Mouse (Mus musculus) cerebellum, postnatal 10 days (tissue): ENCODE measurements around the gene Kcnq4.
A peak's percentile ranks its signal among the peaks of the same experiment; 100 is the strongest.

Source experiments
- DNase-seq, 2 experiments: peaks; one replicate each; pipeline ENCODE4 v3.0.0; 2021; ENCODE audit warnings: mixed read lengths in 2 of 2

Gene Kcnq4

GRCm38 (mm10) chr4:120721574-120721973, 26.8 kb downstream of the Kcnq4 start:
- DNase-seq = peak in 1 of 2 experiments; percentile 52

DNA sequence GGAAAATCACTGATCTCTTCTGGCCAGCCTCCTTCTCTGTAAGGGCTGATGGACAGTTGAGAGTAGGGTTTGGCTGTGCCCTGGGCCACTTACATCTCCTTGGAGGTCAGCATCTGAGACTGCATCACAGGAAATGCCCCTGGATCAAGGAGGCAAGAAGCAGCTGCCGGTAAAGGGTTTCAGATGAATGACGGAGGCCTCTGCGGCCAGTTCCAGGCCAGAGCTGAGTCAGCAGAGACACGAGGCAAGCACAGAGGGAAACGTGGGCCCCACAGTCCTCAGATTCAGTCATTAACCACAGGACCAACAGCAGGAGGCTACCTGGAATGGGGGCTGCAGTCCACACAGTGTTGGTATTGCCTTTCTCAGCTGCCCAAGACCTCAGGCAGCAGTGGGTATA, 29.3 kb downstream of the Kcnq4 start:
- no peak for DNase-seq

GRCm38 (mm10) chr4:120717591-120717990, 30.8 kb downstream of the Kcnq4 start:
- no peak for DNase-seq

- no peak for DNase-seq
Observed at GRCm38 (mm10) chr4:120716765-120717164, 31.6 kb downstream of the Kcnq4 start.

DNA sequence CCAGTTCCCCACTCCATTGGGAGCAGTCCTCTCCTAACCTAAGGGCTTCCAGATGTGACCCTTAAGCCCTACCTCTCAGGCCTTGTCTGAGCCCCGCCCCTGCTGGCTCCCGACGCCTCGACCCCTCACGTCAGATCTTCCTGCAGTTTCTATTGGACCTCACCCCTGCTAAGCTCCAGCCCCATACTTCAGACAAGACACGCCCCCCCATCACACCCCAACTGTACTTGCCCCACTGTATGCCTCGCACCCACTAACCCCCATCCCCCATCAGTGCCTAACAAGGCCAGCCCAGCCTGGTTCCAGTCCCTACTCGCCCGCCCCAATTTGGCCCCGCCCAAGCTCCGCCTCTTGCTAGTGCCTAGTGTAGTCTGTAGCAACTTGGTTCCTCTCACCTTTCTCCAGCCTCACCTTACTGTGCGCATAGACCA, 32.3 kb downstream of the Kcnq4 start:
- peak; percentile 63 to 66 for DNase-seq

- peak; percentile 77 to 80 for DNase-seq
Observed at GRCm38 (mm10) chr4:120713856-120714497, 34.4 kb downstream of the Kcnq4 start.

DNA sequence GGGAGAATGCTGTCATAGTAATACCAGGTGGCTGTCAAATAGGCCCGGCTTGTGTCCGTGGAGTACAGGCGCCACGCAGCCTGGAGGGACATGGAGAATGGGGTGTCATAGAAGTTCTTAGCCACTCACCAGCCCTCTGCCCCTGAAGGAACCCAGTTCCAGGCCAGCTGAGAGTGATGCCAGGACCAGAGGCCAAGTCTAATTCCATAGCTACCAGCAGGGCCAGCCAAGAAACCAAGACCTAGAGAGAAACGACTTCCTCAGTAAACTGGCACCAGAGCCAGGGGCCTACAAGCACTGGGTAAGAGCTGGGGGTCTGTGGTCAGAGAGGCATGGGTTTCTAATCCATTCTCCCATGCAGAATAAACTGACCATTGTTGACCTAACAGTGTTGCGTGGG, 35.4 kb downstream of the Kcnq4 start:
- DNase-seq = peak; percentile 62 to 63

DNA sequence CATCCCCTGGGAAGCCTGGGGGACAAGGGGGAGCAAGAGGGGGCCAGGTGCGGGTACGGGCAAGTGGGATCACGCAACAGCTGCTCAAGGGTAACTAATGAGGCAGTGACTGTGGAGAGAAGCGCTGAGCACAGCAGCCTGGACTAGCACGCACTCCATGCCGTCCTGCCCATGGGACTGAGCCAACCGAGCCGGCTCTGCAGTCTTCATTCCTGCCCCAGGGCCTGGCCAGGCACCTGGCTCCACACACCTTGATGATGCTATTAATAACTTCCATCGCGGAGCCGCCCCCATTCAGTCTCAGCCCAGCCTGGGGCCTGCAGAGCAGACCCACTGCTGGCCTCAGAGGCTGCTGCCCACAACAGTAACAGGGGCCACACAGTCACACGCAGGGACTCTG, 36.2 kb downstream of the Kcnq4 start:
- no peak for DNase-seq

DNA sequence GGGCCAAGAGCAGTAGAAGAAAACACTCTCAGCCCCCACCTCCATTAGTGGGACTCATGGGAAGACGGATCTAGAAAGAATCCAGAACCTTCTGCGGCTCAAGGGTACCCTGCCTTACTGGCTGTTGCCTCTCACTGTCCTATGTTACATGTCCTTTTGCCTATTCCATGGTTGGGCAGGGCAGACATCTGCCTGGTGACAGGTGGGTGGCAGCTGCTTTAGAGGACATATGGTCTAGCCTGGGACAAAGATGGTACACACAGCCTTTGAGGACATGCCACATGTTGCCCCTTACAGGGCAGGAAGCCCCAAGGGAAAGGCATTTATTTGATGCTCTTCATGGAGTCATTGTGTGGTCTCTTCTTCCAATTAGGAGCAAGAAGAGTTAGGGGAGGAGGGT, 45.9 kb downstream of the Kcnq4 start:
- no peak for DNase-seq

DNA sequence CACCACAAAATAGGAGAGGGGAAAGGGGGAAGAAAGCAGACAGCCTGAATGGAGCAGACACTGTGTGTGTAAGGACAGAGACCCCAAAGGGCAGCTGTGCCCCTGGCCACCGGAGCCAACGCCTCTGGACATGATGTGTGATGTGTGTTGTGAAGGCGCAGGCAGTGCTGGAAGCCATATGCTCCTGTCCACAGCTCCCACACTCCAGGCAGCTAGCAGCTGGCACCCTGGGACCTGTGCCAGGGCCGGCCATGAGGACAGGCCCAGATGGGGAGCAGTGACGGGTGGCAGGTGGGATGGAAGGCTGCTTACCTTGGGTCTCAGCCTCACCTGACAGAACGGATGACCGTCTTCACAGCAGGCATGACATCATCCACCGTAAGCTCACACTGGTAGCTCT, 46.4 kb downstream of the Kcnq4 start:
- peak; percentile 88 to 89 for DNase-seq

DNA sequence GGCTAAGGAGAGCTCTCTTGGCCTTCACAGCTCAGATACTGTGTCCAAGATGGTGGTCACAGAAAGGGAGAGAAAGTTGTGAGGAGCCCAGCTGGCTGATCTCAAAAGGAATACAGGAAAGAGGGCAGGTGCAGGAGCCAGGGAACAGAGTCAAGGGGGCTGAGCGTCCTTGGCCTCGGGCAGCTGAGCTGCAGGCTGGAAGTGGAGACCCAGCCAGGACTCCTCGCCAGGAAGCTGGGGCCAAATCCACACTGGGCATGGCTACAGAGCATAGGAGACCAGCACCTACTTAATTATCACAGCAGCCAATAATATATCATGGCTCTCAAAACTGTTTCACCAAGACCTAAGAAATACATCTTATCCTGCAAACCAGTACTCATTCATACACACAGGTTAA, 47.2 kb downstream of the Kcnq4 start:
- peak; percentile 70 to 83 for DNase-seq

GRCm38 (mm10) chr4:120697799-120698484, 50.5 kb downstream of the Kcnq4 start:
- no peak for DNase-seq

GRCm38 (mm10) chr4:120697353-120697752, 51.1 kb downstream of the Kcnq4 start:
- DNase-seq = no peak

DNA sequence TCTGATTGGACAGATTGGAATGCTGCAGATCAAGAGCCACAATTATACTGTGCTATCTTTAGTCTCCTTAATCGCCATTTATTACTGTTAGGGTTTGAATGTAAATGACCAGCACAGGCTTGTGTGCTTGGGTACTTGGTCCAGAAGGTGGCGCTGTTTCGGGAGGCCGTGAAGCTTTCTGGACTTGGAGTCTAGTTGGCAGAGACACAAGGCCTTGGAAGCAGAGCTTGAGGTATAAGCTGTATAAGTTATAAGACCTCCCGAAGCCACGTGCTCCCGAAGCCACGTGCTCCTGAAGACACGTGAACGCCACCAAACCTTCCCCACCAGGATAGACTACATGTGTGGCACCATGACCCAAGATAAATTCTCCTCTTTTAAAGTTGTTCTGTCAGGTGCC, 55.7 kb downstream of the Kcnq4 start:
- peak; percentile 83 to 88 for DNase-seq

DNA sequence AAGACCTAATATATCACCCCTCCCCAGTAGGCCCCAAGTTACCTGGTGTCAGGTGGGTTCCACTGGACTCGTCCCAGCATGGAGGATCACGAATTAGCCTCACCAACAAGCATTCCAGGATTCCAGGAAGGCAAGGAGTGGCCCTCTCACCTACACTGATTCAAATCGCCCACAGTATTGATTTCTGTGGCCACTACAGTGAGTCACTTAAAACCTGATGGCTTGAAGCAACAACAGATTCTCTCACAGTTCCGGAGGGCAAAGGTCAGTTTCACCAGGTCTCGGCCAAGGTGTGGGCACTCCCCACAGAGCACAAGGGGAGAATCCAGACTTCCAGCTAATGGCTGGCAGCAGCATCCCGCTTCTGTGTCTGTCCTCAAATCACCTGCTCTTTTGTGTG, 59.1 kb downstream of the Kcnq4 start:
- no peak for DNase-seq

DNA sequence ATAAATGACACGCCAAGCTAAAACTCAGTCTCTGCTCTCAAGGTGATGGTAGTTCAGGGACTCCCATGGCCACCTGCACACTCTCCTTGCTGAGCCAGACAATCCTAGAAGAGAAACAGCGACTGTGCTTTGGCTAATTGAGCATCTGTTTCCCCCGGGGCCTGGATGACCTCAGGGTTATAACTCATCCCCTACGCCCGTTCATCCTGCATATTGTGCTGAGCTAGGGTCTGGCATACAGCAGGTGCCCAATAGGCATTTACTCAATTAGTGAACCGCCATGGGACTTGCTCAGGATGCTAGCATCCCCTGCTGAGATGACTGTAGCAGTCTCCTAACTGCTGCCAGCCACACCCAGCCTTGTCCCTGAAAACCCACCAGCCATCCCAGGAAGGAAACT, 61.1 kb downstream of the Kcnq4 start:
- no peak for DNase-seq

DNA sequence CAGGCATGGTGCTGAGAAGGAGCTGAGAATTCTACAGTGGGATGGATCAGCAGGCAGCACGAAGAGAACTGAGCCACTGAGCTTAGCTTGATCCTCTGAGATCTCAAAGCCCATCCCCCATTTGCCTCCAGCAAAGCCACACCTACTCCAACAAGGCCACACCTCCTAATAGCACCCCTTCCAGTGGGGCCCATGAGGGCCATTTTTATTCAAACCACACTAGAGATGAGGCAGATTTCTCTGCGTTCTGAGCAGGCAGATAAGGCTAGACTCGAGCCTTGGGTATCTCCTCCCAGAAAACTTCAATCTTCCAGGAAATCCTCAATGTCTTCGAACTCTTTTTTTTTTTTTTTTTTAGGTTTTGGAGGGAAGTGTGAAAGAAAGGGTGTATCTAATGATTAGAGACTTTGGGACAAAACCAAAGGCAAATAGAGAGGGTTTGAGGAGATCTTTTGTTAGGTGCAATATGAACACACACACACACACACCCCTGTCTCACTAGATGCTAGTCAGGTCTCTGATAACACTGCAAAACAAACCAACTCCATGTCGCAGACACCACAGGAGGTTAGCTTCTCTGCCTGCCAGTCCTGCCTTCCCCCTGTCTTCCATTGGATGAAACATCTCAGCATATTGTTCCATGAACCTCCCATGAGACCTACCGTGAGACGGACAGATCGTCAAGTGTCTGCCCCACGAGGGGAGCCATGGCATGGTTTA, 65.0 kb downstream of the Kcnq4 start:
- no peak for DNase-seq

DNA sequence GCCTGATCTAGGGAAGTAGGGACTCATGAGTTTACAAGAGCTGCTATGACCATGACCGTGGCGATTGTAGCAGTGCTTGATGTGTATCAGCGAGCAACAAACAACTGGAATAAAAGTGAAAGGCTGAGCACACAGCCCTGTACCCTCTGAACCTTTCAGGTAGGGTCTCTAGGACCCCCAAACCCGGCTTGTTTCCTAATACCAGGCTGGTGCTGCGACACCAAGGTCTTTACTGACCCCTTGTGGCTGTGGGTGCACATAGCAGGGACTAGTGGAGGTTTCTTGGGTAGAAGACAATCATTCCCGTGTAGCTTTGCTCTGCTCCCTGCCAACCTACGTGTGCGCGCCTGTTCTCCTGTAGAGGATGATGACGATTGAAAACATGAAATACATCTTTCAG, 66.2 kb downstream of the Kcnq4 start:
- peak; percentile 78 to 83 for DNase-seq

GRCm38 (mm10) chr4:120680953-120681352, 67.5 kb downstream of the Kcnq4 start:
- peak; percentile 78 to 84 for DNase-seq

- no peak for DNase-seq
Observed at GRCm38 (mm10) chr4:120675640-120676039, 72.8 kb downstream of the Kcnq4 start.

DNA sequence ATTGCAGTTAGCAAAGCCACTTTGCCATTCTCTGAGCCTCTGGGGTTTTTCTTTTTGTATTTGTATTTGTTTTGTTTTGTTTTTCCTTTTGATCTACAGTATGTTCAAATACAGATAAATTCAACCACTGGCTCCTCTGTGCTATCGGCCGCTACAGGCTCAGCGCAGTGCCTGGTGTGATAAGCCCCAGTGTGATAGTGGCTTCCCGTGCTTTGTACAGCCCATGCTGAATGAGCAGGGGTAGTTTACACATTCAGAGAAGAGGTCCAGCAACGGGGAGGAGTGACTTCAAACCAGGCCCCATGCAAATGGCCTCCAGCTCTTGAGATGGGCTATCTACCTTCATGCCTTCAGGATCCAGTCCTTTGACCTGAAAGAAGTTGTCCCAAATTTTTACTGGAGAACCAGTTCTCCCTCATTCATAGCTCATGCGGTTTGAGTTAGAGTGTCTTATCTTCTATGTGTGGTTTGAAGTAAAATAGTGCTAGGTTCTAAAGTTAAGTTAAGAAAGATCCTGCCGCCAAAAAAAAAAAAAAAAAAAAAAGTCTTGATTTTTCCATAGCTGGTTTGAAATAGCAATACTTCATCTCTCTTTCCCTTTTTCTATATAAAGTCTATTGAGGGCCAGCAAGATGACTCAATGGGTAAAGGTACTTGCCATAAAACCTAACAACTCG, 73.5 kb downstream of the Kcnq4 start:
- DNase-seq = no peak

GRCm38 (mm10) chr4:120673606-120674005, 74.8 kb downstream of the Kcnq4 start:
- DNase-seq = no peak

GRCm38 (mm10) chr4:120671046-120671445, 77.4 kb downstream of the Kcnq4 start:
- no peak for DNase-seq
